Comparison of ENCODE assay signal across 26 mouse cellular contexts in the genomic region with DNA sequence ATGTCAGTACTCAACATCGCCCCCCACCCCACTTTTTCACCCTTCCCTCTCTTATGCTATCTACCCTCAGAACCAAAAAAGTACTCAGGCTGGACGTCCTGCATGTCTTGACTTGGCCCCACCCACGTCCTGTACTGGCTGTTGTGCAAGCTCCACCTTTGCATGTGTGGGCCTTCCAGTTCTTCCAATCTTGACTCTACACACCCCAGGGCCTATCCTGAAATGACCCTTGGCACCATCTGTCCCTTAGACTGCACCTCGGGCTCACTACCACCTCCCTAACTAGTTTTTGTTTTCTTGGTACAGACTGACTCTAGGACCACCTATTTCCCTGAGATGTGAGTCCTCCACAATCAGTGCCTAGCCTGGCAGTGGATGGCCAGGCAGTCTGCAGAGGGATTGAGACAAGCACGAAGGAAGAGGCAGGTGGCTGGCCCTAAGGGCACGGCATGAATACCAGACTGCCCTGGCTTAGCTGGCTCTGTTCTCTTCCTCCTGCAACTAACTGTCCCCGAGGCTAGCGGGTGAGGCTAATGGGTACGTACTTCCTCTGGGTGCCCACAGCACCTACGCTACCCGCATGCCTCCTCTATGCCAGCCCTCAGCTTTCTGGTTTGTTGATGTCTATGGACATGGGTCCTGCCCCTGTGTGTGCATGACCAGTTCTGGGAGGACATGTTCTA.
DNase-seq lines count a peak whose midpoint lies in the region; ATAC-seq and TF ChIP-seq lines count a peak whose summit lies in the region.
"Had no signal": no experiment of that assay in that cellular context is flagged by ENCODE, and none has a peak within 500 bp of the region (broad histone marks: within the 10 kb centered on the region; RNA-seq: fewer than 3 reads in every experiment).

No protein-coding gene starts in this region.

- H3K9ac ChIP-seq in intestine, postnatal 0 days (ENCODE audit: low read depth, low read length): no peak overlapping the region
- H3K9ac ChIP-seq: forebrain, embryonic 15.5 days; hindbrain, embryonic 13.5 days; limb, embryonic 12.5 days; liver, postnatal 0 days; neural tube, embryonic 15.5 days; stomach, embryonic 15.5 days had no signal

- no peak for TF ChIP-seq CTCF in lung, adult 2 months (IDR thresholded peaks at IDR 0.05; ENCODE audit: insufficient read depth, low read length)
- TF ChIP-seq CTCF in intestine, postnatal 0 days (IDR thresholded peaks at IDR 0.05; ENCODE audit: low read depth): no peak

- H3K4me1 ChIP-seq in lung, adult 2 months (ENCODE audit: control insufficient read depth, insufficient read depth, low read length): peaks cover 20% of the 10 kb centered on the region
- H3K4me1 ChIP-seq in intestine, postnatal 0 days (replicated peaks; ENCODE audit: control insufficient read depth, insufficient read depth, low read length): no peaks in the 10 kb centered on the region; the same call in 1 of the 2 replicates

- H3K36me3 ChIP-seq in intestine, postnatal 0 days (ENCODE audit: control insufficient read depth, insufficient read depth): peaks cover 7% of the 10 kb centered on the region; the same call in 1 of the 2 replicates
- H3K36me3 ChIP-seq: forebrain, embryonic 15.5 days; hindbrain, embryonic 13.5 days; limb, embryonic 12.5 days; neural tube, embryonic 15.5 days; stomach, embryonic 15.5 days had no signal

- H3K27me3 ChIP-seq in intestine, postnatal 0 days (replicated peaks; ENCODE audit: control insufficient read depth, insufficient read depth, low read length): no peaks in the 10 kb centered on the region
- H3K27me3 ChIP-seq: forebrain, embryonic 15.5 days; limb, embryonic 12.5 days; neural tube, embryonic 15.5 days; Patski; stomach, embryonic 15.5 days had no signal

- no peak overlapping the region; the same call in 1 of the 2 replicates for H3K27ac ChIP-seq in intestine, postnatal 0 days (ENCODE audit: low read depth, low read length)
- H3K27ac ChIP-seq: forebrain, embryonic 15.5 days; heart, adult 2 months; hindbrain, embryonic 13.5 days; limb, embryonic 12.5 days; macrophage; neural tube, embryonic 15.5 days; stomach, embryonic 15.5 days had no signal

- intact Hi-C loops in gastrocnemius, postnatal 14 days (cut with DNase I; ENCODE audit: low total_unique reads): no loop called here

- DNase-seq in cerebellum, postnatal 10 days: peak; percentile 59 to 63
- no peak for DNase-seq in cerebellum, adult 11 months
- DNase-seq in lung, postnatal 25 days (ENCODE audit: low spot score): peak; percentile 53
- no peak for DNase-seq in lung, adult 2 months
- no peak for DNase-seq in heart, adult 8-10 months (ENCODE audit: low spot score)
- DNase-seq in gastrocnemius, postnatal 14 days: no peak
- DNase-seq: adrenal gland, adult 2 months; cerebellum, adult 9-10 months; heart, adult 2 months; kidney, adult 8-10 months; kidney, postnatal 10 days; liver, postnatal 0 days; right cerebral cortex, adult 18-20 months; right cerebral cortex, postnatal 4 days; thymus, adult 2 months had no signal

- H3K4me3 ChIP-seq in lung, adult 2 months (replicated peaks; ENCODE audit: extremely low read depth, low read depth, low read length): no peak overlapping the region
- H3K4me3 ChIP-seq in intestine, postnatal 0 days (ENCODE audit: low read depth, low read length): no peak overlapping the region
- H3K4me3 ChIP-seq: forebrain, embryonic 15.5 days; heart, adult 2 months; hindbrain, embryonic 13.5 days; limb, embryonic 12.5 days; neural tube, embryonic 15.5 days; stomach, embryonic 15.5 days had no signal

- peak; percentile 34; the same call in 1 of the 2 replicates for ATAC-seq in intestine, postnatal 0 days
- ATAC-seq: forebrain, embryonic 15.5 days; liver, postnatal 0 days; Patski had no signal

- no peak for TF ChIP-seq POLR2A in lung, adult 2 months (IDR thresholded peaks at IDR 0.05; ENCODE audit: borderline replicate concordance, extremely low read depth, low read depth, low read length)

- no peaks in the 10 kb centered on the region for H3K9me3 ChIP-seq in intestine, postnatal 0 days (ENCODE audit: control insufficient read depth)
- H3K9me3 ChIP-seq: forebrain, embryonic 15.5 days; G1E; hindbrain, embryonic 13.5 days; limb, embryonic 12.5 days; neural tube, embryonic 15.5 days; stomach, embryonic 15.5 days had no signal

- WGBS in lung, adult 2 months: 61% methylated on average over 11 of the region's 11 CpGs
- WGBS in intestine, postnatal 0 days: 68% methylated on average over 11 of the region's 11 CpGs

- H3K4me2 ChIP-seq in intestine, postnatal 0 days (replicated peaks; ENCODE audit: low read depth): no peak overlapping the region
- H3K4me2 ChIP-seq: forebrain, embryonic 15.5 days; hindbrain, embryonic 13.5 days; limb, embryonic 12.5 days; liver, embryonic 11.5 days; midbrain, embryonic 11.5 days; neural tube, embryonic 15.5 days; stomach, embryonic 15.5 days had no signal

Comparison
In these comparisons a context has a peak if more than half of its experiments do, and no peak if none do; other contexts are left out.
1. DNase-seq: peak in cerebellum, postnatal 10 days (2 of 2) and lung, postnatal 25 days (single experiment); none in cerebellum, adult 11 months (single experiment), lung, adult 2 months (single experiment), heart, adult 8-10 months (single experiment) and gastrocnemius, postnatal 14 days (single experiment).